Mouse (Mus musculus): ENCODE measurements around the gene Bzw1.
"Not testable (repeated sequence)": the region's sequence is repeated elsewhere in the genome, so short reads cannot be mapped to it uniquely, and the experiment has no call there.

Gene Bzw1
- long read RNA-seq, experiment 1, transcript Bzw1-201 (12 exons, 3,876 nt), result major isoform, 90 of 126 reads
- long read RNA-seq, experiment 1, partial matches to known transcripts, result 27 of 126 reads
- long read RNA-seq, experiment 1, other reads (novel, unspliced or antisense), result 8 of 126 reads
- long read RNA-seq, experiment 2, transcript Bzw1-201 (12 exons, 3,876 nt), result major isoform, 93 of 170 reads
- long read RNA-seq, experiment 2, partial matches to known transcripts, result 70 of 170 reads
- long read RNA-seq, experiment 2, other reads (novel, unspliced or antisense), result 7 of 170 reads

DNA sequence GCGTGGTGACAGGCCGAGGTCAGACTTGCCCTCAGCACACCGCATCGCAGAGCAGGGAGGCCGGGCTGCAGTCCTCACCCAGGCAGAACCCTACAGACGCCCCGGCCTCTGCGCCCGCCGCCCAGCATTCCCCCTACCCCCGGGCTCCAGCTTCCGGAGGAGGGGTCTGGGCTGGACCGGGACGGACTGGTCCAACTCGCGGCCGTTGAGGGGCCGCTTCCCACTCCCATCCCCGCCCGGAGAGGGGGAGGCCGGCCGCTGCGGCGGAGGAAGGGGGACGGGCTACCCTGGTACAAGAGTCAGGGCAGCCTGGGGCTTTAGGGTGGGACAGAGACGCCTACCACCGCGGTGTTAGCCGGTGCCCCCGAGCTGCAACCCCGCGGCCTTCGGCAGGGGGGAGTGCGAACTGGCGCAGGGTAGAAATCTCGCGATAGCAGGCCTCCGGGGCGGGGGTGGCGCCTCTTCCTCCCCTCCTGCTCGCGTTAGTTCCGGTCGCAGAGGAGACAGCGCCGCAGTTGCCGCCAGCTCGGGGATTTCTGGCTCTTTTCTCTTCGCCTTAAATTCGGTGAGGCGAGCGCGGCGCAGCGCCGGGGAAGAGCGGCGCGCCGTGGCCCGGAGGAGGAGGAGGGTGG is at the start of gene Bzw1:
TSS of gene Bzw1 (plus strand) at position 247 of the 632 bp plus-strand sequence.
- intact Hi-C loops (cut with DNase I), result loop anchor here (5.0 kb wide), 1 partner anchor 95 kb away; no protein-coding TSS in a partner anchor

DNA sequence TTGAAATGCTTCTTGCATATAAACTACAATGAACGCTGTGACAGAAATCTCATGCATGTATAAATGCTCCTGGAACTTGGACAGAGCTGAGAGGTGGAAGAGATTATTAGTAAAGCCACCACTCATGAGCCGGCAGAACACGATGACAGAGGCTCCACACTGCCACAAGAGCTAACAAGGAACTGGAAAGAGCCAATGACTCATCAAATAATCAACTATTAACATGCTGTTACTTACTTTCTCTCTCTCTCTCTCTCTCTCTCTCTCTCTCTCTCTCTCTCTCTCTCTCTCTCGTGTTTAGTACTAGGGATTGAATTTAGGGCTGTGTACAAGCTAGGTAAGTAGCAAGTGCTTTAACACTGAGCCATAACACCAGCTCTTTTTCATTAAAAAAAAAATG is 48.8 kb upstream of the Bzw1 start:
- intact Hi-C loops (cut with DNase I), result no loop called here

DNA sequence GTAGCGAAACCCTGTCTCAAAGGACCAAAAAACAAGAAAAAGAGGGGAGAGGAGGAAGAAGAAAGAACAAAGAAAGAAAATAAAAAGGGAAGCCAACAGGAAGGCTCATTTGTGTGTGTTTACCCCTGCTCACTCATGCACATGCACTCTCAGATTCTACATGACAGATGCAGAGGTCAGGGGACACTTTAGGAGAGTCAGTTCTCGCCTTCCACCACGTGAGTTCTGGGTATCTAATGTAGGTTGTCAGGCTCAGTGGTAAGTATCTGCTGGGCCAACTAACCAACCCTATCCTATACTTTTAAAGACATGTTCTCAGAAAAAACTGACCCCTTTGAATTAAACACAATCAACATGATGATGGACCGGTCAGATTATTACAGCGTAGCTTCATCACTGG is 48.1 kb upstream of the Bzw1 start:
- intact Hi-C loops (cut with DNase I), result no loop called here

DNA sequence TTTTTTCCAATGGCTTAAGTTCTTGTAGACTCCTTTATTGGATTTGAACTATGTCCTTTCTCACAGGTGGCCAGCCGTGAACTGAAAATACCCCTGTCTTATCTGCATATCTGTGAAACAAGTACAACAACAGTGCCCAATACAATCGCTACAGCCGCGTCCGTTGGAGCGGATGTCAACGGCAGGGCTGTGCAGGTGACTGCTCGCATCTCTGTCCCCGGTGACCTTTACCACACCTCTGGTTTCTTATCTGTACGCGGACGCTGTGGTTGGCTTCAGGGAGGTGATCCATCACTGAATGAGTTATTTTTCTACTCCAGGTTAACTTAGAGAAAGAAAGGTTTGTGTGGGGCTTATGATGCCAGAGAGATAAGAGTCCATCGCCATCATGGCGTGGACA is 46.5 kb upstream of the Bzw1 start:
- intact Hi-C loops (cut with DNase I), result no loop called here

DNA sequence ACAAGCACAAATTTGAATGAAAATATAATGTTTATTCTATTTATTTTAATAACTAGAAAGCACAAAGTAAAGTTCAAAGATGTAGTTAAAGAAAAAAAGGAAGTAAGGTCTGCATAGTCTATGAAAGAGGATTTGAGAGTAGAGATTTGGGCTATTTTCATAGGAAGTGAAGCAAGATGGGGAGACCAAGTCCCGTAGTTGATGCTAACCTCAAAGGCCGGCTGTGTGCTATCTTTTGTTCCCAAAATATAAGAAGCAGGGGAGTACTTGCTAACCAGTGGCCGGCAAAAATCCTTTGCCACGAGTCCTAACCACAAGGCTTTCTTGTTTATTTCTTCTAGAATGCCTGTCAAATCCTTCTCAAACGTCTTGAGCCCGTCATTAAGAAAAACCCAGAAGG is 44.0 kb upstream of the Bzw1 start:
- intact Hi-C loops (cut with DNase I), result no loop called here

DNA sequence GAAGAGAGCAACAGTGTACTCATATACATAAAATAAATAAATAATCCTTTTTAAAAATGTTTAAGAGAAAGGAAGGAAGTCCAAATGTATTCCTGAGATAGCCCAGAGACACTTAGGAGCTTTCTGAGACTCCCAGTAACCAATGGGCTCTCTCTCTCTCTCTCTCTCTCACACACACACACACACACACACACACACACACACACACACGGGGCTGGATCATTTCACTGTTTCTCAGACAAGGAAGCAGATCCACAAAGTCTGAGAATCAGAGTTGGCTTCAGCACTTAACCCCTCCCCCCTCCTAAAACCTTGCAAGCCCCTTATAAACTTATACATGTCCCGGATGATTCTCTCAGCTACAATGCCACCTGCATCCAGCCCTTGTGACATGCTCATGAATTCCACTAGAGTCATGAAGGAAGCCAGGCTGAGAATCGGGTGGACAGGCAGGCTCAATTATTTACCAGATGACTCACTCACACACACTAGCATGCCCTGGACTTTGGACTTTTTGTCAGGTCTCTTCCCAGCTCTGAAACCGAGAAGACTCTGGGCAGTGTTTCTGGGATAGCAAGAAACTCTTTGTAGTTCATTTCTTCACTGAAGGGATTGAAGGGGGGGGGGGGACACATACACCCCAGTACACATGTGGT is 39.3 kb upstream of the Bzw1 start:
- intact Hi-C loops (cut with DNase I), result no loop called here

DNA sequence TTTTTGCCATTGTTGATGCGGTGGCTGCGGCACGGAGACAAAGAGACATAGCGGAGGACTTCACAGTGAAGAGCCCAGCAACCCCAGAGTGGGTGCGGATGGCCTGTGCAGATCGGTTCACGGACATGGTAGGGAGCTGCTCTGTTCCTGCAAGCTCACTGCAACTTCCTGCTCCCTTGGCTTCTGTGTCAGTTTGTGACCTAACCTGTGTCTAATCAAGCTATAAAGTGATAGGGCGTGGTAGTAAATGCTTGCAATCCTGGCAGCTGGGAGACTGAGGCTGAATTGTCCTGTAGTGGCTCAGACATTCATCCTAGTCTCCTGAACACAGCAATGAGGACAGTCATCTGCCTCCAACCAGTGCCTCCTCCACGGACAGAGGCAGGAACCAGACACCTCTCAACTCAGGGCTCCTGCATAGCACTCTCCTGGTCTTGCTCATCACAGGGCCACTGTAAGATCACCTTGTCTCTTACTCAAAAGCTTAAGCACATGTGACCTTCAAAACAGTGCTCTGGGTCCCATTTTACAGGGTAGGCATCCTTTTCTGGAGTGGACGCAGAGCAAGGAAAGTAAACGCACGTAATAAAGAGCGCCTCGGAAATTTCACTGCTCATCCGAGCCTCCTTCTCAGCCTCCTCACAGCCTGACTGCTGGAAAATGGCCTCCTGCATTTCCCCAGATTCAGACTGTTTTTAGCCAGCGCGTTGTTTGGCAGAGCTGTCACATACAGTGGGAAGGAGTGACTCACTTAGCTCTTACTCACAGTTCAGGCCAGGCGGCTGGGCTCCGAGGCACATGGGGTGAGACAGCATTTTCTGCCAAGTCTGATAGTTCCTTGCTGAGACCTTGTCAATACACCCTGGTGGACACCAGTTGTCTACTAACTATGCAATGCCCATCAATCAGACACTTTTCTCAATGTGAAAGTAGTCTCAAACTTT is 33.5 kb upstream of the Bzw1 start:
- intact Hi-C loops (cut with DNase I), result no loop called here

DNA sequence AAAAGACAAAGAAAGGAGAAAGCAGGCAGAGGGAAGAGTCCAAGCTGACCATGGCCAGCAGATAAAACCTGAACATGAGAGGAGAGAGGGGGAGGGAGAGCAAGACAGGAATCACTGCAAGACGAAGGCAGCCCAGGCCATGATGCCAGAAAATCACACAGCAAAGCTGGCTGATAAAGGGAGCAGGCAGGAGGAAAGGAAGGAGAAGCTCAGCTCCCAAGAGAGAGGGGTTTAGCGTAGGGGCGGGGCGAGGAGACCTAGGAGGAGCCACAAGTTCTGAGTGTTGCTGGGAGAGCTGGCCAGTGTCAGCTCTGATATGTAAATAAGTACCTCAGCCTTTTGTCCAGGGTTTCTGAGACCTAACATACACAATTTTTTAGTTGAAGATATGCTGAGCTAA is 30.4 kb upstream of the Bzw1 start:
- intact Hi-C loops (cut with DNase I), result no loop called here

DNA sequence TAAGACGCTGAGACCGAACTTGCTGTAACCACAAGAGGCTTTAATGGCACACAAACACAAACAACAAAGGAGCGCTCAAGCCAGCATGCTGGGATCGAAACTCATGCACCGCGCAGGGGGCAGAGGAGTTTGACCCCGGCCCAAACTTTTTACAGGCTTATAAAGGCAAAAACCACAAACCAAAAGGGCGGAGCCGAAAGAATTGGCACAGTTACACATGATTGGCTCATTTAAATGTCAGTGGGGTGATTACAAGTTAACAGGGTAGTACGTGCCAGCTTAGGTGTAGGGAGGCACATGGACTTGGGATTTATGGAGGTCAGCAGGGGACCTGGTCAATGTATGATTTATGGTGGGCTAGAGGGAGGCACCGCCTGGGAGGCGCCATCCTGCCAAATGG is 28.1 kb upstream of the Bzw1 start:
- intact Hi-C loops (cut with DNase I), result no loop called here

DNA sequence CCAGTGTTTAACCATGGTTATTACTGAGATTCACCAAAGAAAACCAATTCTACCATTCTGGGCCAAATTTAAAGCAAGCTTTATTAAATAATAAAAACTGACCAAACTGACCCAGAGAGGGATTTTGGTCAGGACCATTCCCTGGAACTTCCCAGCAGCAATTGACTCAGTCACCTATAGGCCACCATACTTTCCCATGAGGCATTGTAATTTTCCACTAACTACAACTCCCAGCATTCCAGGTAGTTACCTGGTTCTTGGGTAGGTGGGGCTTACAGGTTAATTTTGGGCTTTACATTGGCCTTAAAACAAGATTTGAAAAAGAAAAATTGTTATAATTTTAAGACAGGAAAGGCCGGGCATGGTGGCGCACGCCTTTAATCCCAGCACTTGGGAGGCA is 26.9 kb upstream of the Bzw1 start:
- intact Hi-C loops (cut with DNase I), result no loop called here

DNA sequence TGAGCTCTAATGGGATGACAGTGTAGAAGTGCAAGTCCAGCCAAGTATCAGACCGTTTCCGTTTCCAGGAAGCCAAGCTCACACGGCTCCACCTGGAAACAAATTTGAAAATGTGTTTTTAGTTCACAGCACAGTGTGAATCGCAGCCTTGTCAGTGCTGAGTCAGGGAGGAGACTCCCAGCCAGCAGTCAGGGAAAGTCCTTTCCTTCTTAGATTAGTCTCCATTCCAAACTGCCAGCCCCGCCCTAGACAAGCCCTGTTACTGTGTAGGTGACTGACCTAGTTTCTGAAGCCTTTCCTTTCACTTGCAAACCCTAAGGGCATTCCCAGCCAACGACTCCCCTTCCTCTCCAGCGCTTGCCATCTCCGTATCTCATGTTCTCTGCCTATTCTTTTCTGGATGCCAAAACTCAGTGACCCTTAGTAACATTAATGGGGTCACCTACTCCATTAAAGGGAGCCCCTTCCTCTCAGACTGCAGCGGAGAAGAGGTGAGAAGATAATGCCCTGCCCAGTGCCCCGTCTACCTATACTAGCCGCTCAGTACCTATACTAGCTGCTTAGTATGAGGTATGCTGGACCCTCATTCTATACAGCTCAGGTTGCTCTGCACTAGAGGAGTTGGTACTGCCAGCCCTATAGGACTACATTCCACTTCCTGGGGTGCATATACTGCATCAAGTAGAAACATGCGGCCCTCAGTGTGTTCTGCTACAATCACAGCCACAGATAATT is 25.8 kb upstream of the Bzw1 start:
- intact Hi-C loops (cut with DNase I), result no loop called here

DNA sequence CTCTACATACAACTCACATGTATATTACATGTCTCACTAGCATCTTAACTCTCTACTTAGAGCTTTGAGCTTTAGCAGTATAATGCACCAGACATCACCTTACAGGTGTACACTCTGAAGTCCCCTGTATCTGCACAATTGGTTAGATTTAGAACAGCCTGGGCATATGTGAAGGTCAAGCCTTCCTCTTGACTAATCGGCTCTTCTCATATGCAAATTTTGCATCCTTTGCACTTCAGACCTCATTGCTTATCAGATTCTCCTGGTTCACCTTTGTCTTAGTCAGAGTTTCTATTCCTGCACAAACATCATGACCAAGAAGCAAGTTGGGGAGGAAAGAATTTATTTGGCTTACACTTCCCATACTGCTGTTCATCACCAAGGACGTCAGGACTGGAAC is 23.0 kb upstream of the Bzw1 start:
- intact Hi-C loops (cut with DNase I), result no loop called here

DNA sequence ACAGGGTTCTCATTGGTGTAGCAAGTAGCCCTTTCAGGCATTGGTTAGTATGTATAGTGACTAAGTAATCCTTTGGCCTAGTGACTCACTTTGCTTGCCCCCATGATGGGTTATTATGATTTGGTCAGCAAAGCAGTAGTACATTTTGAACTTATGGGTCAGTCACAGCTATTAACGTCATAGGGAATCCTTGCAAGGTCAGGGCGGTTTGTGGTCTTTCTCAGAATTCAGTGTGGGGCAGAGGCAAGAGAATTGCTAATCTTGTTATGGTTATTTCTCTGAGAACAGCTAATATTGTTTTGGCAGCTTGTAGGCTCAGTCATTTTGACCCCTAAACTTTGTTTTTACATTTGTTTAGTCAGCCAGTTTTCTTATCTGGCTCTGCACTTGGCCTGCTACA is 18.4 kb upstream of the Bzw1 start:
- intact Hi-C loops (cut with DNase I), result not testable (repeated sequence)

DNA sequence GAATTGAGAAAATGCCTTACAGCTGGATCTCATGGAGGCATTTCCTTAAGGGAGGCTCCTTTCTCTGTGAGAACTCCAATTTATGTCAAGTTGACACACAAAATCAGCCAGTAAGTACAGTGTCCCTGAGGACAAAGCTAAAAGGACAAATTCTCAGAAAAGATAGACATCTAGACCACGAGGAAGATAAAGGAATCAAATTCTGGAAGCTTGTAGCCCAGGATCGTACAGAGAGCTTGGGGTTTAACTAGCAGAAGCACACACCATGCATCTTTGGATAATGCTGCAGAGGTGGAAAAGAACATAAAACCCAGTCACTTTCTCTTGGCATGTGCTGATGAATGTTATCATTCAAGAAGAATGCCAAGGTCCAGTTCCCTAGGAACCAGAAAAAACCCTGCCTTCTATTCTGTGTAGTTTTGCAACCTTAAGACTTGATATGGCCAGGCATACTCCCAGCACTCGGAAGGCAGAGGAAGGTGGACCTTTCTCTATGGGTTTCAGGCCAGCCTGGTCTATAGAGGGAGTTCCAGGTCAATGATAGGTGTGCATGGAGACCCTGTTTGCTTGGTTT is 17.0 kb upstream of the Bzw1 start:
- intact Hi-C loops (cut with DNase I), result no loop called here

DNA sequence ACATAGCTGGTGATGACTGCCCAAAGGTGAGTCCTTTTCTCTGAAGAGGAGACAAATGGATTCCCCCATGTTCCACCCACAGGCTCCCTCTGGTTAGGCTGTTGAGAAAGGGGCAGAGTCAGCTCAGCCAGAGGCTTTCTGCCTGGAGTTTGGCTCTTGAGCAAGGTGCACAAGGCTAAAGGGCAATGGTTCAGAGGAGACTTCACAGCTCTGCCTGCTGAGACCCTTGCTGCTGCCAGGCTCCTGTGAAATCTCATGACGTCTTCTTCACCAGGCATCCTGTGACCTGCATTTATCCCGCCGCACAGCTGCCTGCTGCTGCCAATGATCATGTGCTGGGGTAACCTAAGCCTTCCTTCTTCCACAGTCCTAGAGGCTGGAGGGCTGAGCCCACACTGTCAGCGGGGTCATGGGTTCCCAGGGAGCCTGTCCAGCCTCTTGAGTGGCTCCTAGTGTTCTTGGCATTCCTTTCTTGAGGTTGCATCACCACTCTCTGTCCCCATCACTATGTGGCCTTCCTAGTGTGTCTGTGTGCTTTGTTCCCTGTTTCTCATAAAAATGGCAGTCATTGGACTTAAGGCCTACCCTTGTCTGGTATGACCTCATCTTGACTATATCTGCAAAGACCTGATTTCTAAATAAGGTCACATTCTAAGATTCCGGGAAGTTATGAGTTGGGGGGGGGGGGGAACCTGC is 10.0 kb upstream of the Bzw1 start:
- intact Hi-C loops (cut with DNase I), result no loop called here

DNA sequence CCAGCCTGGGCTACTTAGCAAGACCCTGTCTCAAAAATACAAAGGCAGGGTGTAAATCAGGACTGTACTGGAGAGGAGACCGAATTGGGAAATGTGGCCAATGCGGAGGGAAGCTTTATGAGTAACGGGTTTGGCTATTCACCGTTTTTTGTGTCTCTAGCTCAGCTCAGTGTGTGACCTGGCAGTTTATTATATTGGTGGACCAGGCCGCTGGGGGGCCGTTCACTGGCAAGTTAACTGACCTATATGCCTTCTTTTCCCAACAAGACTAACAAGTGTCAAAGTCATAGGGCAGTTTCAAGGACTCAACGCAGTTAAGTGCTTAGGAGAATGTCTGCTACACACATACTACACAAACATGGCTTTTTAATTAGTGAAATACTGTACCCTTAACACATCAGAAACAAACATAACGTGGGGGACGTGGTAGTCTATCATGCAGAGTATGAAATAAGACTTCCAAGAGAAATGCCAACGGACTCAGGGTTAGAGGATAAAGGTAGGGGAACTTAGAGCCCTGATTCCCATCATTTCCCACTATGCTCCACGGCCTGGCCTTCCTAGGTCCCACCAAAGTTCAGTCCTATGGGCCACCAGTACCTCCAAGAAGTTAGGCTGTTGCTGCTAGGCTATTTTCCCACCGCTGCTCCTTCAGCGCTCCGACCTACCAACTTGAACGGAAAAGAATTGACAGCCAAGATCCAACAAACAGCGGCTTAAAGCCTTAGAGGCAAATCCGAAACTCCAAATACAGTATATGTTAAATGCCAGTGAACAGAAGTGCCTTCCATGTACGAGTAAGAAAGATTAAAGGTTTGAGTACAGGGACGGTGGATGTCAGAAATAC is 1.1 kb upstream of the Bzw1 start:
- intact Hi-C loops (cut with DNase I), result loop anchor here (5.0 kb wide), 1 partner anchor 94 kb away; no protein-coding TSS in a partner anchor

DNA sequence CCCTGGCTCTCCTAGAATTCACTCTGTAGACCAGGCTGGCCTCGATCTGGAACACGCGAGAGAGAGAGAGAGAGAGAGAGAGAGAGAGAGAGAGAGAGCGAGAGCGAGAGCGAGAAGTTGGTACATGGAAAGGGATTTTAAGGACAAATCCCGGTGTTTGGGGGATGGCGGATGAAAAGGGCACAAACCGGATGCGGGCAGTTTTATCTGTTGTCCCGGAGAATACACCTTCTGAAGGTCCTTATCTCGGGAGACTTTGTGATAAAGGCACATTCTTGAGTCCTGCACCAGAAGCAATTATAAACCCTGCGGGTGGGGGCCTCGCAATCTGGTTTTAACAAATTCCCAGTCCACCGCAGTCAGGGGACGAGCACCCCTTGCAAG is 438 bp upstream of the Bzw1 start:
- intact Hi-C loops (cut with DNase I), result loop anchor here (5.0 kb wide), 1 partner anchor 95 kb away; no protein-coding TSS in a partner anchor

DNA sequence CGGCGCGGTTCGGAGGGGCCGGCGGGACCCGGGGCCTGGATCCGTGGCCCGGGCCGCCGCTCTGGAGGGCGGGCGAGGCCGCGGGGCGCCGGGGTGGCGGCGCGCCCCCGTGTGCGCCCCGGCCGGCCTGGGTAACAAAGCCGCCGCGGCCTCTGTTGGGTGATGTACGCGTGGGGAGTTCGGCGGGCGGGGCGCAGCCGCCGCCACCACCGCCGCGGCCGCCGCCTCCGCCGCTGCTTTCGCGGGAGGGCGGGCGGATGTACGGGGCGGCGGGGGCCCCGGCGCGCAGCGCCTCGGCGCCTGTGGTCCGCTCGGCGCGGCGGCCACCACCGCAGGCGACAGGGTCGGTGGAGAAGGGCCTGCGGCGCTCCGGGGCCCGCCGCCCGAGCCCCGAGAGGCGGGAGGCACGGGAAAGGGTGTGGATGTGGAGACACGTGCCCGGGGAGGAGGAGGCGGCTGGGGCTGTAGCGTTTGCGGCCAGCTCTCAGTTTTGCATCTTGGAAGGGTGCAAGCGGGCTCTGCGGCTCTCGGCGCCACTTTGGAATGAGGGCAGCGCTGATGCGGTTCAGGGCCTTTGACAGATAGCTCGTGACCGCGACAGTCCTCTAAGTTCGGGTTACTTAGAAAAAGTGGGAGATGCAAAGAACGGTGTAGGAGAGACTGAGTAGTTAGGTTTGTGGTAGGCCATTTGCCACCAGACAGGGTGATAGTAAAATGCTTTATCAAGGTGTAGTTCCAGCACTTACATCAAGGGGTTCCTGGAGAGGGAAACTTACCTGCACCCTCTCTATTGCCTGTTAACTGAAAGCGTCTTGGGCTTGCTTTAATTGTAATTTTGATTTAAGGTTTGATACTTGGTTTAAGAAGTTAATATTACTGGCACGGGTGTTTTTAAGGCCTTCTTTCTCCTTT is 842 bp downstream of the Bzw1 start:
- intact Hi-C loops (cut with DNase I), result loop anchor here (5.0 kb wide), 1 partner anchor 96 kb away; no protein-coding TSS in a partner anchor
